Mouse (Mus musculus) NIH3T3 (cell line): ENCODE measurements around the gene Fam227a.
"Not testable (repeated sequence)": the region's sequence is repeated elsewhere in the genome, so short reads cannot be mapped to it uniquely, and the experiment has no call there.

Source experiments
- DNase-seq: peaks from one replicate; pipeline ENCODE4 v3.0.0-alpha.2; 2012; ENCODE audit warnings: low read depth

The Fam227a gene

GRCm38 (mm10) chr15:79683707-79684465 lies 25.1 kb upstream of the Fam227a start:
- peak; percentile 77 for DNase-seq

- no peak for DNase-seq
These were observed 24.4 kb upstream of the Fam227a start for GRCm38 (mm10) chr15:79683146-79683545.

GRCm38 (mm10) chr15:79681973-79682372 lies 23.2 kb upstream of the Fam227a start:
- DNase-seq: no peak

- DNase-seq: no peak
These were observed 19.2 kb upstream of the Fam227a start for GRCm38 (mm10) chr15:79677936-79678335.

GRCm38 (mm10) chr15:79671828-79672348 lies 13.1 kb upstream of the Fam227a start:
- DNase-seq: not testable (repeated sequence)

- no peak for DNase-seq
These were observed 12.2 kb upstream of the Fam227a start for GRCm38 (mm10) chr15:79670972-79671299.

- DNase-seq: peak; percentile 95
These were observed 11.7 kb upstream of the Fam227a start, which contains the start of gene Tomm22 for GRCm38 (mm10) chr15:79670249-79670971. TSS of gene Tomm22 (plus strand) at chr15:79670861.

GRCm38 (mm10) chr15:79669195-79669594 lies 10.4 kb upstream of the Fam227a start:
- DNase-seq: peak; percentile 41

- no peak for DNase-seq
These were observed 5.9 kb upstream of the Fam227a start for GRCm38 (mm10) chr15:79664666-79665065.

GRCm38 (mm10) chr15:79661852-79662251 lies 3.1 kb upstream of the Fam227a start:
- peak; percentile 62 for DNase-seq

- peak; percentile 95 for DNase-seq
These were observed 772 bp downstream of the Fam227a start for GRCm38 (mm10) chr15:79657837-79658530.

- no peak for DNase-seq
These were observed 2.3 kb downstream of the Fam227a start for GRCm38 (mm10) chr15:79656451-79656850.

- DNase-seq: peak; percentile 57
These were observed 7.3 kb downstream of the Fam227a start for GRCm38 (mm10) chr15:79651481-79651880.

GRCm38 (mm10) chr15:79650569-79650968 lies 8.2 kb downstream of the Fam227a start:
- DNase-seq: peak; percentile 31

- DNase-seq: no peak
These were observed 10.6 kb downstream of the Fam227a start for GRCm38 (mm10) chr15:79648130-79648529.

- DNase-seq: no peak
These were observed 13.3 kb downstream of the Fam227a start for GRCm38 (mm10) chr15:79645483-79645882.

- DNase-seq: peak; percentile 27
These were observed 17.5 kb downstream of the Fam227a start for GRCm38 (mm10) chr15:79641135-79641817.

- DNase-seq: no peak
These were observed 28.3 kb downstream of the Fam227a start for GRCm38 (mm10) chr15:79630471-79630870.

- no peak for DNase-seq
These were observed 38.9 kb downstream of the Fam227a start for GRCm38 (mm10) chr15:79619770-79620414.

- no peak for DNase-seq
These were observed 40.3 kb downstream of the Fam227a start for GRCm38 (mm10) chr15:79618456-79618855.

GRCm38 (mm10) chr15:79617135-79617534 lies 41.6 kb downstream of the Fam227a start:
- no peak for DNase-seq
